Mouse (Mus musculus) cerebellum, adult 2 months (tissue): Measurements from ENCODE around the gene Letm1. TPM values are rescaled to one million over a fixed set of nuclear protein-coding genes. Genes with fewer than 3 reads are reported as not detected.

Experiments used
- DNase-seq, 2 experiments: peaks; one replicate each; pipeline ENCODE4 v3.0.0; 2021
- H3K27ac ChIP-seq: fragments of 200-500 bp; 2 replicates; pipeline ENCODE4 v1.5.1; 2012; ENCODE audit warnings: low read length, control low read depth, inconsistent platforms; ENCODE audit not compliant: insufficient read depth
- H3K27me3 ChIP-seq: fragments of 200-500 bp; 2 replicates; pipeline ENCODE4 v1.6.1; 2012; ENCODE audit warnings: inconsistent platforms, mild to moderate bottlenecking, low read length, moderate library complexity; ENCODE audit not compliant: control insufficient read depth, insufficient read depth
- H3K4me1 ChIP-seq: fragments of 200-500 bp; 2 replicates; pipeline ENCODE4 v1.6.1; 2011; ENCODE audit warnings: low read length; ENCODE audit not compliant: control insufficient read depth, insufficient read depth
- H3K4me3 ChIP-seq: fragments of 200-500 bp; replicated peaks from 2 replicates; pipeline ENCODE3; 2011; ENCODE audit warnings: mild to moderate bottlenecking, low read depth, low read length, control low read depth; ENCODE audit not compliant: insufficient read depth
- CTCF ChIP-seq: fragments of 200-500 bp; IDR thresholded peaks from 2 replicates; pipeline ENCODE4 v1.5.1; 2011; ENCODE audit warnings: low read depth, mild to moderate bottlenecking, control low read depth, low read length, moderate library complexity, borderline replicate concordance; ENCODE audit not compliant: insufficient read depth
- POLR2A ChIP-seq: fragments of 200-500 bp; IDR thresholded peaks from 2 replicates; pipeline ENCODE4 v1.6.1; 2011; ENCODE audit warnings: low read length, control low read depth, borderline replicate concordance; ENCODE audit not compliant: insufficient read depth
- WGBS: fragments of 180-500 bp; shearing (Covaris S2); methylation state at CpG from one replicate; pipeline ENCODE4 v1.1.7; 2018; 5-methylcytosine and 5-hydroxymethylcytosine counted together
- polyA plus RNA-seq: library from polyadenylated mRNA; depleted of rRNA; stranded (reverse); fragments of >200 nt; gene quantifications from 2 replicates; pipeline ENCODE4 v1.2.3, GENCODE M21; 2012; rRNA removed

The Letm1 gene
- polyA plus RNA-seq, 1 experiment, result 69.9 TPM

DNA sequence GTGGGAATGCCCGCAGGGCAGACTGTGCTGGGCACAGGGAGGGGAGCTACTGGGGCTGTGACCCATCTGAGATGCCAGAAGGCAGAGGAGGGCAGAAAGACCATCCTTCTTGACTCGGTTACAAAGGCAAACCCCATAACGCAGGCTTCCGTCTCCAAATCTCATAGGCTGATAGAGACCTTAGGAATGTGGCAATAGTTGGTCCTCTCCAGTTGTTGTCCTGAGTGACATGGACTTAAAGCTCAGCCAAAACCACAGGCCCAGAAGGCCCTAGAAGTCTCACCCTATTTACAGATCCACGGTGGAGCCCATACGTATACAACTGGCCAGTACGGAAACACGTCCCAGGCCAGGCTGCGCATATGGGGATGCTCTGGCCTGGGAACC lies 88.2 kb downstream of the Letm1 start:
- Histone ChIP-seq H3K4me1 (no peaks in the 10 kb centered on the region; the same call in 1 of the 2 replicates), H3K27me3 (peaks cover 1% of the 10 kb centered on the region; the same call in 1 of the 2 replicates), H3K4me3 (no peak overlapping the region), H3K27ac (no peak overlapping the region)
- DNase-seq, result no peak
- TF ChIP-seq POLR2A (no peak), CTCF (no peak)
- 68% methylated on average over 9 of the region's 9 CpGs for WGBS

- DNase-seq, result no peak
- no peak overlapping the region for H3K4me3 ChIP-seq
- WGBS, result 25% methylated on average over 24 of the region's 24 CpGs
- TF ChIP-seq POLR2A (no peak), CTCF (no peak)
- no peaks in the 10 kb centered on the region; the same call in 1 of the 2 replicates for H3K4me1 ChIP-seq
- peaks cover 1% of the 10 kb centered on the region; the same call in 1 of the 2 replicates for H3K27me3 ChIP-seq
- no peak overlapping the region for H3K27ac ChIP-seq
Measured at GRCm38 (mm10) chr5:33692393-33692792, 90.2 kb downstream of the Letm1 start.

GRCm38 (mm10) chr5:33689852-33690645 lies 92.6 kb downstream of the Letm1 start:
- no peak overlapping the region for H3K27ac ChIP-seq
- 43% methylated on average over 11 of the region's 11 CpGs for WGBS

More at GRCm38 (mm10) chr5:33689852-33690645, 92.6 kb downstream of the Letm1 start:
- Histone ChIP-seq H3K4me1 (no peaks in the 10 kb centered on the region), H3K4me3 (no peak overlapping the region), H3K27me3 (no peaks in the 10 kb centered on the region)
- no peak for TF ChIP-seq POLR2A
- no peak for TF ChIP-seq CTCF
- DNase-seq, result no peak

Other genes with a start within 250 kb of the Letm1 start
- 18.0 and 18.5 TPM in 2 replicates for gene Fam53a, start 153.2 kb downstream of the Letm1 start, polyA plus RNA-seq
- gene Gm9903, start 152.9 kb downstream of the Letm1 start, polyA plus RNA-seq, result 0.93 and 1.1 TPM in 2 replicates
- 39.4 and 41.8 TPM in 2 replicates for gene Slbp, start 130.2 kb downstream of the Letm1 start, polyA plus RNA-seq
- gene Tacc3, start 124.7 kb downstream of the Letm1 start, polyA plus RNA-seq, result 9.2 and 9.8 TPM in 2 replicates
- gene Tmem129, start 124.4 kb downstream of the Letm1 start, polyA plus RNA-seq, result 50.1 and 50.2 TPM in 2 replicates
- gene Fgfr3, start 61.1 kb downstream of the Letm1 start, polyA plus RNA-seq, result 128 and 147 TPM in 2 replicates
- gene Nsd2, start 37.9 kb upstream of the Letm1 start, polyA plus RNA-seq, result 43.1 and 43.3 TPM in 2 replicates
- 29.2 and 32.9 TPM in 2 replicates for gene Nelfa, start 153.6 kb upstream of the Letm1 start, polyA plus RNA-seq
- gene Gm1673, start 200.6 kb upstream of the Letm1 start, polyA plus RNA-seq, result 164 and 171 TPM in 2 replicates
- gene Nat8l, start 213.2 kb upstream of the Letm1 start, polyA plus RNA-seq, result 166 and 190 TPM in 2 replicates